Mouse (Mus musculus): ENCODE data around the gene Lrrc4.

DNA sequence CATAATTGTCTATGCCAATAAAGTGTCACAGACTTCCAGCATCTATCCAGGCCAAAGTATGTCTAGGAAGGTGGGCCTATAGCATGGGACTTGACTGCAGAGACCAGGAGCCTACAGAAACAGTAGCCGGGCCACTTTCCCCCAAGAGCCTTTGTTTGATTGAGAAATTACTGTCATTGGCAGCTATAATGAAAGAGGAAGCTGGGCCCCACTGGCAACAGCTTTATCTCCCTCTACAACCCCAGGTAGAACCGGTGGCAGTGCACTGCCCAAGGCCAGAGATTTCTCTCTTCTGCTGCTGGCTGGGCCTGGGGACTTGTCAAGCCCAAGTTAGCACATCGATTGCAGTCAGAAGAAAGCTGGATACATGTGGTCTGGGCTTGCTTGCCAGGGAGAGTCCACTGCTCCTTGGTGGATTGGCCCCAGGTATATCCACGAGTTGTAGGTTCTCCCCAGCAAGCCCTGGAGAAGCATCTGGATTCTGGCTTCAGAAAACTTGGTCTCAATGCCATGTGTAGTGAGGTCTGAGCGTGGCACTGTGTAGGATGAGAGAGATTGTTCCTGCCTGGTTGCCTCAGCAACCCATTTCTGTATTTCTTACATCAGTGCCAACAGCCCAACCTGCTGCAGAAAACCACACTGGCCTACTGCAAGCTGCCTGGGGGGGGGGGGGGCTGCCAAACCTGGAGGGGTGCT, 40.3 kb upstream of the Lrrc4 start:
- no peak for TF ChIP-seq CTCF (IDR thresholded peaks at IDR 0.05; ENCODE audit: low read depth, low read length)
- no peak for TF ChIP-seq GATA2 (IDR thresholded peaks at IDR 0.05; ENCODE audit: borderline replicate concordance, low read depth, low read length)
- no peak for TF ChIP-seq GATA1 (IDR thresholded peaks at IDR 0.05; ENCODE audit: borderline replicate concordance, low read length)
- no peak for TF ChIP-seq TAL1 (conservative IDR thresholded peaks at IDR 0.05; ENCODE audit: low read depth, low read length)
- TF ChIP-seq POLR2AphosphoS5 (IDR thresholded peaks at IDR 0.05; ENCODE audit: insufficient replicate concordance, low read depth, low read length) = no peak
